Mouse (Mus musculus) stomach, adult 2 months (tissue): ENCODE results near the gene Rnf220. TPM values are rescaled to one million over a fixed set of nuclear protein-coding genes. Genes with fewer than 3 reads are reported as not detected.

Experiments
- polyA plus RNA-seq: library from polyadenylated mRNA; depleted of rRNA; stranded (reverse); fragments of >200 nt; gene quantifications from 2 replicates; pipeline ENCODE4 v1.2.3, GENCODE M21; 2012; rRNA removed

The Rnf220 gene
- 36.3 and 36.7 TPM in 2 replicates for polyA plus RNA-seq

GRCm38 (mm10) chr4:117496482-117497165 is at the start of gene Rnf220:
TSS of gene Rnf220 (minus strand) at chr4:117497052.

GRCm38 (mm10) chr4:117251801-117252316 is 245.0 kb downstream of the Rnf220 start, which contains the start of the genes Tmem53 and Armh1:
TSS of gene Tmem53 (plus strand) at chr4:117251951.
TSS of gene Armh1 (minus strand) at chr4:117252125.

Other genes starting within 250 kb of the Rnf220 start
- gene Tmem53, start 245.1 kb downstream of the Rnf220 start, polyA plus RNA-seq, result 8.2 and 11.3 TPM in 2 replicates
- gene Armh1, start 244.9 kb downstream of the Rnf220 start, polyA plus RNA-seq, result 0.08 TPM in 1 of 2 replicates, not detected in the other
- 60.3 and 67.5 TPM in 2 replicates for gene Eri3, start 53.3 kb upstream of the Rnf220 start, polyA plus RNA-seq
- 6.1 and 9.4 TPM in 2 replicates for gene Dmap1, start 185.2 kb upstream of the Rnf220 start, polyA plus RNA-seq
- not detected in 2 replicates for gene Gm12845, start 227.4 kb upstream of the Rnf220 start, polyA plus RNA-seq